Mouse (Mus musculus) gastrocnemius, postnatal 25 days (tissue): Measurements from ENCODE around the gene Pced1b. TPM values are rescaled to one million over a fixed set of nuclear protein-coding genes. Genes with fewer than 3 reads are reported as not detected.

Experiments
- DNase-seq: peaks from one replicate; pipeline ENCODE4 v3.0.0; 2022
- total RNA-seq, 2 experiments: library from RNA; stranded (reverse); gene quantifications; 1 replicate in 1 of 2; 2 replicates in 1 of 2; pipeline ENCODE4 v1.2.3; 2021

The Pced1b gene
- total RNA-seq, 2 experiments from 2014 or later, result 0.87 to 1.2 TPM

GRCm38 (mm10) chr15:97257206-97257775 lies 10.4 kb downstream of the Pced1b start:
- DNase-seq, result no peak

DNA sequence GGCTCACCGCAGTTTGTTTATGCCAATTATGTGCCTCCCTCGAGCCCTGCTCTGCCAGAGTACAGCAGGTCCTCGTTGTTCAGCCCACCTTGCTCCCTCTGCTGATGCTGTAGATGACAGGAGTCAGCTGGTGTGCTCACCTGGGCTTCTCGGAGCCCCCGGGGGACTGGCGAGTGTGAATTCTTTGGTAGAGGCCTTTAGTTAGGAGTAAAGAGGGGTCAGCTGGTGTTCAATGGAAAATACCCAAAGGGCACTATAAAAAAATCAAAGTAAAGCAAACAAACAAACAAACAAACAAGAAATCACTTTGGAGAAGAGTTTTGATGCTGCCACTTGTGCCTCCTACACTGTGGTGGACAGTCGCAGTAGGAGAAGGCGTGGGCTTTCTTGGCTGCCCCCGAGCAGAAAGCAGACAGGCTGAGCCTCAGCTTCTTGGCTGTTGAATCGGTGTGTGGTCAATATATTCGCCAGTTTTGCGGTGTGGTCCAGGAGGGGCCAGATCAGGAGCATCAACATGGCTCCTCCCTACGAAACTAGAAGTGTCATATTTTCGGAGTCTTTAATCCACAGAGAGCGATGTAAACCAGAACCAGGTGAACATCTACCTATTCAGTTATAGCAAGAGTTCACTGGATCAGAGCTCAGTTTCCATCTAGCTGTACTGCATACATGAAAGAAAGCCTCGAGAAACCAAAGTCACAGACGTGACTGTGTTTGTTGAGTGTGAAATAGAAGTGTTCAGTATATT lies 11.8 kb downstream of the Pced1b start:
- DNase-seq, result no peak

GRCm38 (mm10) chr15:97259300-97259699 lies 12.4 kb downstream of the Pced1b start:
- DNase-seq, result no peak

- no peak for DNase-seq
These were observed 13.2 kb downstream of the Pced1b start for GRCm38 (mm10) chr15:97259968-97260597.

DNA sequence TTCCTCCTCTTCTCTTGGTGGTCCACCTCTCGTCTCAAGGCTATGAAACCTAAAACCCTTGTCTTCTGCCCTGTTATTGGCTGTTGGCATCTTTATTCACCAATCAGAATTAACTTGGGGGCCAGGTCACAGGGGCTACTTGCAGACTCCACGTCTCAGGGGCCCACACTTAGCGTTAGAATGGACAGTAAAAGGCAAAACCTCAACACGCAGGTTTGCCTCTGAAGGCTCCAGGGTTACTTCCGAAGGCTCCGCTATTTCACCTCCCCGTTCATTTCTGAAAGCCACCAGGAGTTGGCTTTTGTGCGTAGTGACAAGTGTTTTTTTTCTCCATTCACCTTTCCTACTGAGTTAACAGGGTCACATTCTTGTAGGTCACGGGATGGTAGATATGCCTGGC lies 15.3 kb downstream of the Pced1b start:
- DNase-seq, result no peak

DNA sequence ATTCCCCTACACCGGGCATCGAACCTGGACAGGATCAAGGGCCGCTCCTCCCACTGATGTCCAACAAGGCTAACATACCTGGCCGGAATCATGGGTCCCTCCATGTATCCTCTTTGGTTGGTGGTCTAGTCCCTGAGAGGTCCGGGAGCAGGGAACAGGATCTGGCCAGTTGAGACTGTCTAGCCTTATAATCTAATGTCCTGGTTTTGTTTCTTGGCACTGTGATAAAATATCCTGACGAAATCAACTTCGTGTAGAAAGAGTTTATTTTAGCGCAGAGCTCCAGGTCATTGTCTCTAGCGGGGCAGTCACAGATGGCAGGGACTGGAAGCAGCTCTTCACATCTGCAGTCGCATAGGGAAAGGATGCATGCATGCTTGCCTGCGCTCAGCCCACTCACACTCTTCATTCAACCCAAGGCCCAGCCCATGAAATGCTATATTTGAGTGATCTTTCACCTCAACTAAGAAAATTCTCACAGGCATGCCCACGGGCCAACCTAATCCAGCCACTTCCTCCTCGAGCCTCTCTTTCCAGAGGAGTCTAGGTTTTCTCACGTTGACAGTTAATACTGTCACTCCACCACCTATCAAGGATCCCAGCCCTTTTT lies 19.4 kb downstream of the Pced1b start:
- no peak for DNase-seq

- DNase-seq, result no peak
These were observed 20.3 kb downstream of the Pced1b start for GRCm38 (mm10) chr15:97267094-97267695.

DNA sequence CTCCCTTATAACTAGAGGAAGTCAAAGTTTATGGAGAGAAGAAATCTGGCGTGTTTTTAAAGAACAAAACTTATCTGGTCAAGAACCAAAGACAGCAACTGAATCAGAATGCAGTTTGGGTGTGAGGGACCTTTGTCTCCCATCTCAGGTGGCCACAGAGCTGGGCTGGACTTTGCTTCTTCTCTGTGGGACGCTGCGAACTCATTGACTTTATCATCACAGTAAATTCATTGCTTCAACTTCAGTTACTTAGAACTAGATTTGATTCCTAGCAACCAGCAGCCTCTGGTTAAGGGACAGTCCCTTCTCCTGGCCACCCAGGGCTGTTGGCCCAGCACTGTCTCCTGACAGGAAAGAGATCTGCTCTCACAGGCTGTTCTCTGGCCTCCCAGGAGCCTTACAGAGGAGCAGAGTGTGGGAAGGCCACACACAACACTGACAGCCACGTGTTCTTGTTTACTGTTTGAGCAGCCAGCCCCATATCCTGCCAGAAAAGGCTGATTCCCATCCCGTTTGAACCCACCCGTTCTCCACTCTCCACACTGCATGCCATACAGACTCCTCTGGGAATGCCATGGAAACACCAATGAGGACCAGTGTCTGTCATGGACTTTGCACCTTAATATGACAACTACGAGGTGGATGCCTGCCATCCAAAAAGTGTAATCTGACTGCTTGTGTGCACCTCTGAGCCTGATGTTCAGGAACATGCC lies 25.2 kb downstream of the Pced1b start:
- DNase-seq, result no peak

DNA sequence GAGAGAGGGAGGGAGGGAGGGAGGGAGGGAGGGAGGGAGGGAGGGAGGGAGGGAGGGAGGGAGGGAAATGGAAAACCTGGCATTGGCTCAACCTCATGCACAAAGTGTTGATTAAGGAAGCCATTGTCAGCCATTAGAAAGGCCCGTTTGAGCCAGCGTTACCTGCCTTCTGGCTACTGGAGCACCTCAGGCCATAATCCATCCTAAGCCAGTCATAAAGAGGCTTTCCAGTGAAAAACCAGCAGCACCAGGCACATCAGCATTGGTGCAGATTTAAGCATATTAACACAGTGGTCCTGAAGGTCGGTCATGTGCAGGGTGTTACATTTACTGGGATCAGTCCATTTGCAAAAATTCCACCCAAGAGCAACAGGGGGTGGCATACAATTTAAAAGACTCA lies 25.9 kb downstream of the Pced1b start:
- DNase-seq, result no peak

- no peak for DNase-seq
These were observed 28.9 kb downstream of the Pced1b start for GRCm38 (mm10) chr15:97275626-97276395.

DNA sequence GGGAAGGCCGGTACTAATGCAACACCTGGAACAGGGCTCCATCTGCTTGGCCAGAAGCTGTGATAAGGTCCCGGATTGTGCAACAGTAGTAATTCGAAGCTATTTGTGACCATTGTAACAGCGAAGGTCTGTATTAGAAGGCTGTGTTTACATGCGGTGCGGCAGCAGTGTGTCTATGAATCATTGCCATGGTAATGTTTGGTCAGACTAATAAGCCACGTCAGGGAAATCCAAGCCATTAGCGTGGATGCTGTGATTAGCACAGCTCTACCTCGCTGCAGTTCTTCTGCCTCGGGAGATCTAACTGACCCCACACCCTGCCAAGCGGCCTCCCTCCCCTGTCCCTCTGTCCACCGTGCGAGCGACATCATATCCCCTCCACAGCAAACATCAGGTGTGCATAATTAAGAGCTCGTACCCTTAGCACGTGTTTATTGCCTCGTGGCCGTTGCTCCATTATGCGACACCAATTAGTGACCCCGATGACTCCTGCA lies 29.8 kb downstream of the Pced1b start:
- no peak for DNase-seq

GRCm38 (mm10) chr15:97277328-97277727 lies 30.4 kb downstream of the Pced1b start:
- no peak for DNase-seq

DNA sequence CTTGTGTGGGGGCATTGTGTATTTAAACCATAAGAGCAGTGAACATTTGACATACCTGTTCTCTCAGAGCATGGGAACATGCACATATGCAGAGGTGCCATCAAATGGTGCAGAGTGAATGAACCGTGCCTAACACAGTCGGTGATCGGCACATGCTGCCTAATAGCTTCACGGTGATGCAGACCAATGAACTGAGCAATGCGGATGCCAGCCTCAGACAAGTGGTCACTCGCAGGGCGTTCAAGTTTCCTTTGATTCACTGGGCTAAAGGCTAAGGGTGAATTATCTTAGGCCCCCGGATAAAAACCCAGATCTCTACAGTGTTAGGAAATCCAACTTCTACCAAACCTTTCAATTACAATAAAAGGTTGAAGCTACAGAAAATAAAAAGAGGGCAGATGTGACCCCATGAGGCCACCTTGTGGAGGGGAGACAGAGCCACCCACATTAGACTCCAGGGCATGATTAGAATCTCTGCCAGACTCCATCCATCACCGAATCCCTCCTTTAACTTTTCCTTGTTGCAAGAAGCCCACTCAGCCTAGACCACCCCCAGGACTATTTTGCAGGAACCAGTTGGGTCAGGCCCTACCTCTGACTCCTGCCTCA lies 31.5 kb downstream of the Pced1b start:
- DNase-seq, result no peak

GRCm38 (mm10) chr15:97280131-97280530 lies 33.2 kb downstream of the Pced1b start:
- DNase-seq, result no peak

DNA sequence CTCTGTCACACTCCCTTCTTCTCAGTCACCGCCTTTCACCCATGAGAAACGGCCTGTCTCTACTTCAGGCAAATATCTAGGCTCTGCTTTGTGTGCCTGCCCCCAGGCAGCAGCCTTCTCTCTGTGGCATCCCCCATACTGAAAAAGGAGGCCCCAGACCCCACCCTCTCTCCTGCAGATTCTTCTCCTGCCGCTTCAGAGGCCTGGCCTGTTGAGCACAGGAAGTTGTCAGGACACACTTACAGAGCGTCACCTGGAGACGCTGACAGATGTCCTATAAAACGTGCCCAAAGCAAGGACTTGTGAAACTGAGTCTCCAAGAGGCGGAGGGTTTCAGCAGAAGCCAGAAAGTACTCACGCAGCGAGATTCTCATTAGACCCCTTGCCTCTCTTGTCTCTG lies 33.9 kb downstream of the Pced1b start:
- DNase-seq, result no peak

GRCm38 (mm10) chr15:97281712-97282571 lies 35.0 kb downstream of the Pced1b start:
- DNase-seq, result no peak

- no peak for DNase-seq
These were observed 35.6 kb downstream of the Pced1b start for GRCm38 (mm10) chr15:97282572-97282881.

- DNase-seq, result no peak
These were observed 37.3 kb downstream of the Pced1b start for GRCm38 (mm10) chr15:97284201-97284600.

GRCm38 (mm10) chr15:97285665-97286212 lies 38.8 kb downstream of the Pced1b start:
- DNase-seq, result no peak
